Mouse (Mus musculus): ENCODE data around the gene Micu1.

GRCm38 (mm10) chr10:59790291-59790929 lies 88.1 kb downstream of the Micu1 start:
- TF ChIP-seq POLR2A (IDR thresholded peaks at IDR 0.05; ENCODE audit: low read depth, low read length): no peak
- TF ChIP-seq CTCF (IDR thresholded peaks at IDR 0.05; ENCODE audit: borderline replicate concordance, insufficient read depth, low read length): no peak
